Mouse (Mus musculus) liver, postnatal 0 days (tissue): ENCODE measurements around the gene Gbe1. TPM values are rescaled to one million over a fixed set of nuclear protein-coding genes. Genes with fewer than 3 reads are reported as not detected.

Experiments
- ATAC-seq: fragments of 200-750 bp; cut with Nextera tagmentation; 2 replicates; pipeline ENCODE4 v1.8.0; 2017; ENCODE audit warnings: mild to moderate bottlenecking, moderate library complexity
- DNase-seq: peaks from one replicate; pipeline ENCODE4 v3.0.0-alpha.2; 2016
- H3K27ac ChIP-seq: fragments of 300-500 bp; sonication (generic); 2 replicates; pipeline ENCODE4 v1.5.1; 2014; ENCODE audit warnings: antibody characterized with exemption, moderate library complexity, mild to moderate bottlenecking, low read depth
- H3K27me3 ChIP-seq: fragments of 300-500 bp; sonication (generic); 2 replicates; pipeline ENCODE4 v1.6.1; 2014; ENCODE audit warnings: low read length, control low read depth, mixed read lengths; ENCODE audit not compliant: insufficient read depth
- H3K36me3 ChIP-seq: fragments of 300-500 bp; sonication (generic); replicated peaks from 2 replicates; pipeline ENCODE4 v1.6.1; 2014; ENCODE audit warnings: mild to moderate bottlenecking, control low read depth, low read length, moderate library complexity, mixed read lengths; ENCODE audit not compliant: insufficient read depth
- H3K4me1 ChIP-seq: fragments of 300-500 bp; sonication (generic); 2 replicates; pipeline ENCODE4 v1.6.1; 2014; ENCODE audit warnings: antibody characterized with exemption, mild to moderate bottlenecking, control low read depth; ENCODE audit not compliant: insufficient read depth
- H3K4me2 ChIP-seq: fragments of 300-500 bp; sonication (generic); 2 replicates; pipeline ENCODE4 v1.6.1; 2014; ENCODE audit warnings: low read depth, mild to moderate bottlenecking, low read length, moderate library complexity, mixed read lengths
- H3K4me3 ChIP-seq: fragments of 300-500 bp; sonication (generic); 2 replicates; pipeline ENCODE4 v1.5.1; 2014; ENCODE audit warnings: low read depth, low read length
- H3K9ac ChIP-seq: fragments of 300-500 bp; sonication (generic); replicated peaks from 2 replicates; pipeline ENCODE4 v1.6.1; 2014; ENCODE audit warnings: mild to moderate bottlenecking, moderate library complexity
- H3K9me3 ChIP-seq: fragments of 300-500 bp; sonication (generic); 2 replicates; pipeline ENCODE4 v1.6.1; 2016; ENCODE audit warnings: mild to moderate bottlenecking, control low read depth, low read length, mixed read lengths
- CTCF ChIP-seq: sonication (generic); IDR thresholded peaks from 2 replicates; pipeline ENCODE4 v1.5.1; 2016; ENCODE audit warnings: antibody characterized with exemption, low read depth
- EP300 ChIP-seq: IDR thresholded peaks from 2 replicates; pipeline ENCODE4 v1.6.1; 2016; ENCODE audit warnings: antibody characterized with exemption, low read depth, mild to moderate bottlenecking
- WGBS: fragments of 180-500 bp; shearing (Covaris S2); extraction: QIAGEN DNeasy Blood & Tissue Kit; methylation state at CpG from one replicate; pipeline ENCODE4 v1.1.7; 2014; ENCODE audit not compliant: insufficient replicate concordance; 5-methylcytosine and 5-hydroxymethylcytosine counted together
- polyA plus RNA-seq: library from polyadenylated mRNA; unstranded; fragments of >200 nt; fragmentation: Nextera tagmentation; extraction: Ambion mirVana; gene quantifications from 2 replicates; pipeline ENCODE4 v1.2.1, GENCODE M21; 2015

Gbe1 gene
- polyA plus RNA-seq, 1 experiment from 2014 or later, result 31.7 TPM

- 76% methylated on average over 6 of the region's 6 CpGs for WGBS
- Histone ChIP-seq H3K9ac (no peak overlapping the region), H3K4me2 (no peak overlapping the region), H3K36me3 (no peaks in the 10 kb centered on the region), H3K9me3 (no peaks in the 10 kb centered on the region), H3K27ac (no peak overlapping the region), H3K4me1 (no peaks in the 10 kb centered on the region), H3K4me3 (no peak overlapping the region), H3K27me3 (no peaks in the 10 kb centered on the region)
- no peak for TF ChIP-seq CTCF
- no peak for TF ChIP-seq EP300
- DNase-seq (no peak), ATAC-seq (no peak)
These were observed 135.8 kb downstream of the Gbe1 start for GRCm38 (mm10) chr16:70449520-70449919.

GRCm38 (mm10) chr16:70475583-70475982 is 161.8 kb downstream of the Gbe1 start:
- ATAC-seq (no peak), DNase-seq (no peak)
- no peak overlapping the region for H3K27ac ChIP-seq
- no peaks in the 10 kb centered on the region for H3K9me3 ChIP-seq
- H3K9ac ChIP-seq, result no peak overlapping the region
- H3K36me3 ChIP-seq, result no peaks in the 10 kb centered on the region
- no peak overlapping the region for H3K4me3 ChIP-seq
- no peak for TF ChIP-seq EP300
- no peak for TF ChIP-seq CTCF
- H3K4me1 ChIP-seq, result no peaks in the 10 kb centered on the region
- 57% methylated on average over 3 of the region's 3 CpGs for WGBS
- H3K4me2 ChIP-seq, result no peak overlapping the region
- H3K27me3 ChIP-seq, result no peaks in the 10 kb centered on the region

- Histone ChIP-seq H3K4me3 (no peak overlapping the region), H3K36me3 (no peaks in the 10 kb centered on the region), H3K9ac (no peak overlapping the region), H3K9me3 (no peaks in the 10 kb centered on the region), H3K27ac (no peak overlapping the region), H3K4me2 (no peak overlapping the region), H3K4me1 (no peaks in the 10 kb centered on the region), H3K27me3 (no peaks in the 10 kb centered on the region)
- 83% methylated on average over 4 of the region's 4 CpGs for WGBS
- ATAC-seq (no peak), DNase-seq (no peak)
- TF ChIP-seq CTCF, result no peak
- no peak for TF ChIP-seq EP300
These were observed 162.4 kb downstream of the Gbe1 start for GRCm38 (mm10) chr16:70476161-70476560.

GRCm38 (mm10) chr16:70480494-70480893 is 166.7 kb downstream of the Gbe1 start:
- Histone ChIP-seq H3K4me3 (no peak overlapping the region), H3K36me3 (no peaks in the 10 kb centered on the region), H3K9ac (no peak overlapping the region), H3K27ac (no peak overlapping the region), H3K27me3 (no peaks in the 10 kb centered on the region), H3K9me3 (no peaks in the 10 kb centered on the region), H3K4me2 (no peak overlapping the region), H3K4me1 (no peaks in the 10 kb centered on the region)
- TF ChIP-seq CTCF (no peak), EP300 (no peak)
- DNase-seq (no peak), ATAC-seq (no peak)
- 82% methylated on average over 3 of the region's 3 CpGs for WGBS

- ATAC-seq, result no peak
- Histone ChIP-seq H3K4me2 (no peak overlapping the region), H3K36me3 (peaks cover 7% of the 10 kb centered on the region; the same call in 1 of the 2 replicates), H3K4me3 (no peak overlapping the region), H3K27ac (no peak overlapping the region), H3K9ac (no peak overlapping the region), H3K9me3 (no peaks in the 10 kb centered on the region), H3K27me3 (no peaks in the 10 kb centered on the region), H3K4me1 (no peaks in the 10 kb centered on the region)
- no peak for DNase-seq
- TF ChIP-seq CTCF, result no peak
- no peak for TF ChIP-seq EP300
- WGBS, result 37% methylated on average over 1 of the region's 1 CpGs
These were observed 192.7 kb downstream of the Gbe1 start for GRCm38 (mm10) chr16:70506457-70506856.

- no peak for ATAC-seq
- 0 out of 2 replicates have a peak, but pooled peaks cover 3% of the 10 kb centered on the region for H3K36me3 ChIP-seq
- no peak for TF ChIP-seq CTCF
- TF ChIP-seq EP300, result no peak
- no peak for DNase-seq
- no peak overlapping the region for H3K4me3 ChIP-seq
- H3K4me2 ChIP-seq, result no peak overlapping the region
- H3K4me1 ChIP-seq, result no peaks in the 10 kb centered on the region
- no peak overlapping the region for H3K9ac ChIP-seq
- WGBS, result 70% methylated on average over 3 of the region's 3 CpGs
- no peaks in the 10 kb centered on the region for H3K9me3 ChIP-seq
- no peak overlapping the region for H3K27ac ChIP-seq
- H3K27me3 ChIP-seq, result no peaks in the 10 kb centered on the region
These were observed 197.2 kb downstream of the Gbe1 start for GRCm38 (mm10) chr16:70510938-70511337.

- no peaks in the 10 kb centered on the region; the same call in 1 of the 2 replicates for H3K36me3 ChIP-seq
- DNase-seq (no peak), ATAC-seq (no peak)
- no peaks in the 10 kb centered on the region for H3K4me1 ChIP-seq
- no peaks in the 10 kb centered on the region for H3K9me3 ChIP-seq
- H3K4me2 ChIP-seq, result no peak overlapping the region
- no peak overlapping the region for H3K9ac ChIP-seq
- no peak for TF ChIP-seq CTCF
- TF ChIP-seq EP300, result no peak
- 71% methylated on average over 2 of the region's 2 CpGs for WGBS
- H3K27ac ChIP-seq, result no peak overlapping the region
- H3K4me3 ChIP-seq, result no peak overlapping the region
- H3K27me3 ChIP-seq, result no peaks in the 10 kb centered on the region
These were observed 209.1 kb downstream of the Gbe1 start for GRCm38 (mm10) chr16:70522861-70523260.
